Mouse (Mus musculus): ENCODE measurements around the gene Rbms1. TPM values are rescaled to one million over a fixed set of nuclear protein-coding genes. Genes with fewer than 3 reads are reported as not detected.

The Rbms1 gene
- polyA plus RNA-seq, 1 experiment from 2014 or later: 146 TPM

DNA sequence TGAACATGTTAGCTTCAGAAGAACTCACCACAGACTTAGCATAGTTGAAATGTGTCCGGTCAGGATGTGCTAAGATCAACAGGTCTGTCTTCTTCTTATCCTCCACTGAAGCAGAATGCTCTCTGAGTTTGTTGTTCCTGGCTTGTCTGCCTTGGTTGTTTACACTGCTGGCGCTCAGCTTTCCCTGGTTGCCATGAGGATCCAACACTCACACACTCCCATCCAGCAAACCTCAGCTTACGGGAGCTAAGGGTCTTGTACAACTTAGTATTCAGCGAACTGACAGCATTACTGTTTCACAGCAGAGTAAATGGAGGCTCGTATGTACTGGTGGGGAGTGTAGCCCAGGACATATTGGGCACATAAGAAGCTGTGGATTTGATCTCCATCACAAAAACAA is 37.9 kb downstream of the Rbms1 start:
- no peaks in the 10 kb centered on the region for H3K9me3 ChIP-seq (ENCODE audit: control insufficient read depth, low read depth, low read length)
- H3K4me1 ChIP-seq (ENCODE audit: control insufficient read depth, insufficient read depth, low read length): peaks cover 13% of the 10 kb centered on the region; the same call in 1 of the 2 replicates
- no peak overlapping the region for H3K4me2 ChIP-seq (replicated peaks; ENCODE audit: low read depth, low read length)
- no peak for ATAC-seq (ENCODE audit: insufficient number of reproducible peaks, insufficient read depth, low FRiP score, low read depth)
- H3K36me3 ChIP-seq (ENCODE audit: control insufficient read depth, insufficient read depth, low read length): no peaks in the 10 kb centered on the region
- 61% methylated on average over 5 of the region's 5 CpGs for WGBS
- H3K27me3 ChIP-seq (ENCODE audit: control insufficient read depth, insufficient read depth, low read length): no peaks in the 10 kb centered on the region
- H3K27ac ChIP-seq (ENCODE audit: low read length): no peak overlapping the region
- no peak overlapping the region for H3K4me3 ChIP-seq (ENCODE audit: low read depth, low read length)
- no peak overlapping the region for H3K9ac ChIP-seq (replicated peaks; ENCODE audit: low read depth, low read length)

GRCm38 (mm10) chr2:60923756-60924544 is 39.0 kb downstream of the Rbms1 start:
- Histone ChIP-seq H3K9ac (replicated peaks; ENCODE audit: low read depth, low read length) (no peak overlapping the region), H3K36me3 (ENCODE audit: control insufficient read depth, insufficient read depth, low read length) (no peaks in the 10 kb centered on the region), H3K4me2 (replicated peaks; ENCODE audit: low read depth, low read length) (no peak overlapping the region), H3K27me3 (ENCODE audit: control insufficient read depth, insufficient read depth, low read length) (no peaks in the 10 kb centered on the region), H3K4me1 (ENCODE audit: control insufficient read depth, insufficient read depth, low read length) (peaks cover 13% of the 10 kb centered on the region; the same call in 1 of the 2 replicates), H3K4me3 (ENCODE audit: low read depth, low read length) (no peak overlapping the region), H3K9me3 (ENCODE audit: control insufficient read depth, low read depth, low read length) (no peaks in the 10 kb centered on the region), H3K27ac (ENCODE audit: low read length) (no peak overlapping the region)
- ATAC-seq (ENCODE audit: insufficient number of reproducible peaks, insufficient read depth, low FRiP score, low read depth): no peak
- 61% methylated on average over 11 of the region's 11 CpGs for WGBS

- H3K36me3 ChIP-seq (ENCODE audit: control insufficient read depth, insufficient read depth, low read length): no peaks in the 10 kb centered on the region
- H3K9ac ChIP-seq (replicated peaks; ENCODE audit: low read depth, low read length): no peak overlapping the region
- H3K4me2 ChIP-seq (replicated peaks; ENCODE audit: low read depth, low read length): no peak overlapping the region
- peaks cover 13% of the 10 kb centered on the region; the same call in 1 of the 2 replicates for H3K4me1 ChIP-seq (ENCODE audit: control insufficient read depth, insufficient read depth, low read length)
- H3K4me3 ChIP-seq (ENCODE audit: low read depth, low read length): no peak overlapping the region
- H3K9me3 ChIP-seq (ENCODE audit: control insufficient read depth, low read depth, low read length): no peaks in the 10 kb centered on the region
- WGBS: 38% methylated on average over 6 of the region's 6 CpGs
- ATAC-seq (ENCODE audit: insufficient number of reproducible peaks, insufficient read depth, low FRiP score, low read depth): no peak
- H3K27me3 ChIP-seq (ENCODE audit: control insufficient read depth, insufficient read depth, low read length): no peaks in the 10 kb centered on the region
- no peak overlapping the region for H3K27ac ChIP-seq (ENCODE audit: low read length)
Measured at GRCm38 (mm10) chr2:60923111-60923510, 39.9 kb downstream of the Rbms1 start.

DNA sequence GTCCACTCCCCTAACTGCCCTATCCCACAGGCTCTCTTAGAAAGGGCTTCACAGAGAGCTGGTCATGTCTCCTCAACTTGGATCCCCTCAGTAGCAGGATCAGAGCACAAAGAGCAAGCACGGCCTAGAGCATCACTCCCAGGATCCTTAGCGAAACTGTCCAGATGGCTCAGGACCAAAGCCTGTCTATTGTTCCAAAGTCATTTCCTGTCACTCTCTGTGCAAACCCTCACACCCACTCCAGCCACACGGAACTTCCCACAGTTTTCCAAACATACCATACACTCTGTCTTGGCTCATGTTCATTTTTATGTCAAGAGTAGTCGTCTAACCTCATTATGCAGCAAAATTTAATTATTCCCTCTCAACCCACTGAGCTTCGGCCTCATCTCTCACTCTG is 40.6 kb downstream of the Rbms1 start:
- H3K27ac ChIP-seq (ENCODE audit: low read length): peak overlapping the region; percentile 63; the same call in 1 of the 2 replicates

GRCm38 (mm10) chr2:60920076-60920475 is 42.9 kb downstream of the Rbms1 start:
- Histone ChIP-seq H3K4me2 (replicated peaks; ENCODE audit: low read depth, low read length) (no peak overlapping the region), H3K27me3 (ENCODE audit: control insufficient read depth, insufficient read depth, low read length) (no peaks in the 10 kb centered on the region), H3K4me3 (ENCODE audit: low read depth, low read length) (no peak overlapping the region), H3K27ac (ENCODE audit: low read length) (no peak overlapping the region), H3K36me3 (ENCODE audit: control insufficient read depth, insufficient read depth, low read length) (no peaks in the 10 kb centered on the region), H3K4me1 (ENCODE audit: control insufficient read depth, insufficient read depth, low read length) (peaks cover 13% of the 10 kb centered on the region; the same call in 1 of the 2 replicates), H3K9ac (replicated peaks; ENCODE audit: low read depth, low read length) (no peak overlapping the region), H3K9me3 (ENCODE audit: control insufficient read depth, low read depth, low read length) (no peaks in the 10 kb centered on the region)
- WGBS: 20% methylated on average over 3 of the region's 3 CpGs
- no peak for ATAC-seq (ENCODE audit: insufficient number of reproducible peaks, insufficient read depth, low FRiP score, low read depth)

More for the DNA sequence above, 40.6 kb downstream of the Rbms1 start:
- Histone ChIP-seq H3K4me3 (ENCODE audit: low read depth, low read length) (no peak overlapping the region), H3K9ac (replicated peaks; ENCODE audit: low read depth, low read length) (no peak overlapping the region), H3K27me3 (ENCODE audit: control insufficient read depth, insufficient read depth, low read length) (no peaks in the 10 kb centered on the region), H3K9me3 (ENCODE audit: control insufficient read depth, low read depth, low read length) (no peaks in the 10 kb centered on the region), H3K4me2 (replicated peaks; ENCODE audit: low read depth, low read length) (no peak overlapping the region), H3K36me3 (ENCODE audit: control insufficient read depth, insufficient read depth, low read length) (no peaks in the 10 kb centered on the region), H3K4me1 (ENCODE audit: control insufficient read depth, insufficient read depth, low read length) (peaks cover 13% of the 10 kb centered on the region; the same call in 1 of the 2 replicates)
- ATAC-seq (ENCODE audit: insufficient number of reproducible peaks, insufficient read depth, low FRiP score, low read depth): no peak; the same call in 1 of the 2 replicates
- WGBS: 30% methylated on average over 5 of the region's 5 CpGs

- Histone ChIP-seq H3K4me1 (ENCODE audit: control insufficient read depth, insufficient read depth, low read length) (peaks cover 10% of the 10 kb centered on the region; the same call in 1 of the 2 replicates), H3K27me3 (ENCODE audit: control insufficient read depth, insufficient read depth, low read length) (no peaks in the 10 kb centered on the region), H3K9me3 (ENCODE audit: control insufficient read depth, low read depth, low read length) (no peaks in the 10 kb centered on the region), H3K27ac (ENCODE audit: low read length) (no peak overlapping the region), H3K4me3 (ENCODE audit: low read depth, low read length) (no peak overlapping the region), H3K4me2 (replicated peaks; ENCODE audit: low read depth, low read length) (no peak overlapping the region), H3K9ac (replicated peaks; ENCODE audit: low read depth, low read length) (no peak overlapping the region), H3K36me3 (ENCODE audit: control insufficient read depth, insufficient read depth, low read length) (no peaks in the 10 kb centered on the region)
- ATAC-seq (ENCODE audit: insufficient number of reproducible peaks, insufficient read depth, low FRiP score, low read depth): no peak
- WGBS: 77% methylated on average over 7 of the region's 7 CpGs
Measured at GRCm38 (mm10) chr2:60918401-60918800, 44.6 kb downstream of the Rbms1 start.

- Histone ChIP-seq H3K4me3 (ENCODE audit: low read depth, low read length) (no peak overlapping the region), H3K9ac (replicated peaks; ENCODE audit: low read depth, low read length) (no peak overlapping the region), H3K36me3 (ENCODE audit: control insufficient read depth, insufficient read depth, low read length) (no peaks in the 10 kb centered on the region), H3K4me1 (ENCODE audit: control insufficient read depth, insufficient read depth, low read length) (peaks cover 12% of the 10 kb centered on the region; the same call in 1 of the 2 replicates), H3K27me3 (ENCODE audit: control insufficient read depth, insufficient read depth, low read length) (no peaks in the 10 kb centered on the region), H3K27ac (ENCODE audit: low read length) (no peak overlapping the region), H3K4me2 (replicated peaks; ENCODE audit: low read depth, low read length) (no peak overlapping the region), H3K9me3 (ENCODE audit: control insufficient read depth, low read depth, low read length) (no peaks in the 10 kb centered on the region)
- ATAC-seq (ENCODE audit: insufficient number of reproducible peaks, insufficient read depth, low FRiP score, low read depth): no peak
- 69% methylated on average over 7 of the region's 7 CpGs for WGBS
Measured at GRCm38 (mm10) chr2:60914524-60915280, 48.3 kb downstream of the Rbms1 start.

GRCm38 (mm10) chr2:60913281-60913680 is 49.7 kb downstream of the Rbms1 start:
- no peak for ATAC-seq (ENCODE audit: insufficient number of reproducible peaks, insufficient read depth, low FRiP score, low read depth)
- Histone ChIP-seq H3K9ac (replicated peaks; ENCODE audit: low read depth, low read length) (no peak overlapping the region), H3K36me3 (ENCODE audit: control insufficient read depth, insufficient read depth, low read length) (no peaks in the 10 kb centered on the region), H3K27ac (ENCODE audit: low read length) (no peak overlapping the region), H3K27me3 (ENCODE audit: control insufficient read depth, insufficient read depth, low read length) (no peaks in the 10 kb centered on the region), H3K4me1 (ENCODE audit: control insufficient read depth, insufficient read depth, low read length) (peaks cover 12% of the 10 kb centered on the region; the same call in 1 of the 2 replicates), H3K9me3 (ENCODE audit: control insufficient read depth, low read depth, low read length) (no peaks in the 10 kb centered on the region), H3K4me3 (ENCODE audit: low read depth, low read length) (no peak overlapping the region), H3K4me2 (replicated peaks; ENCODE audit: low read depth, low read length) (no peak overlapping the region)
- 51% methylated on average over 3 of the region's 3 CpGs for WGBS

Data from stomach, embryonic 14.5 days (tissue).